Mouse (Mus musculus) testis, adult 2 months (tissue): ENCODE measurements around the gene Lcor. TPM values are rescaled to one million over a fixed set of nuclear protein-coding genes. Genes with fewer than 3 reads are reported as not detected.

Experiments used
- H3K27ac ChIP-seq: fragments of 200-500 bp; 2 replicates; pipeline ENCODE4 v1.5.1; 2012; ENCODE audit warnings: low read depth, low read length; ENCODE audit not compliant: control insufficient read depth, insufficient read depth
- H3K27me3 ChIP-seq: fragments of 200-500 bp; 2 replicates; pipeline ENCODE4 v1.6.1; 2012; ENCODE audit warnings: mild to moderate bottlenecking, low read length, moderate library complexity; ENCODE audit not compliant: control insufficient read depth, insufficient read depth
- H3K36me3 ChIP-seq: fragments of 200-500 bp; 2 replicates; pipeline ENCODE4 v1.6.1; 2012; ENCODE audit warnings: mild to moderate bottlenecking, low read length; ENCODE audit not compliant: control insufficient read depth, insufficient read depth
- H3K4me1 ChIP-seq: fragments of 200-500 bp; 2 replicates; pipeline ENCODE4 v1.6.1; 2012; ENCODE audit warnings: low read length; ENCODE audit not compliant: control insufficient read depth, insufficient read depth
- H3K4me3 ChIP-seq: fragments of 200-500 bp; 2 replicates; pipeline ENCODE4 v1.5.1; 2012; ENCODE audit warnings: low read depth, mild to moderate bottlenecking, low read length, moderate library complexity, mixed read lengths; ENCODE audit not compliant: control insufficient read depth
- CTCF ChIP-seq: fragments of 200-500 bp; IDR thresholded peaks from 2 replicates; pipeline ENCODE4 v1.5.1; 2012; ENCODE audit warnings: low read depth, mild to moderate bottlenecking, inconsistent platforms, low read length, moderate library complexity; ENCODE audit not compliant: control insufficient read depth, insufficient read depth, insufficient replicate concordance
- POLR2A ChIP-seq: fragments of 200-500 bp; IDR thresholded peaks from 2 replicates; pipeline ENCODE4 v1.6.1; 2012; ENCODE audit warnings: low read depth, mild to moderate bottlenecking, inconsistent platforms, low read length, moderate library complexity; ENCODE audit not compliant: control insufficient read depth
- polyA plus RNA-seq: library from polyadenylated mRNA; depleted of rRNA; stranded (reverse); fragments of >200 nt; gene quantifications from 2 replicates; pipeline ENCODE4 v1.2.3, GENCODE M21; 2012

Lcor gene
- polyA plus RNA-seq, 1 experiment: 1.1 TPM

DNA sequence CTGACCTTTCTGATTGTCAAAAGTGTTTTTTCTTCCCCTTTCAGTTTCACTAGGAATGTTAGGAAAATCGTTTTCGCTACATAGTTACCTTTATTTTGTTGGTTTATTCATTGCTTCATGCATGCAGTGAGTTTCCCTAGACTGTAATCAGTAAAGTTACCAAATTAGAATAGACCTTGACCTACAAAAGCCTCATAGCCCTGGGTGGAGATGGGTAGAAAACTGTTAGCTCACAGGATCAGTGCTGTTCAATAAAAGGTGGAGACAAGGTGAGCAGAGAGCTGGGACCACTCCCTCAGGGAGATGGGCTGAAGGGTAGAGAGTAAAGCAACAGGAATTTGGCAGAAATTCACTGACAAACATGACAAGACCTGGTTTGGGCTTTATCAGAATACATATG, 91.3 kb downstream of the Lcor start:
- Histone ChIP-seq H3K27me3 (no peaks in the 10 kb centered on the region), H3K4me1 (no peaks in the 10 kb centered on the region; the same call in 1 of the 2 replicates), H3K36me3 (no peaks in the 10 kb centered on the region), H3K27ac (no peak overlapping the region), H3K4me3 (no peak overlapping the region)
- TF ChIP-seq CTCF: no peak
- no peak for TF ChIP-seq POLR2A

DNA sequence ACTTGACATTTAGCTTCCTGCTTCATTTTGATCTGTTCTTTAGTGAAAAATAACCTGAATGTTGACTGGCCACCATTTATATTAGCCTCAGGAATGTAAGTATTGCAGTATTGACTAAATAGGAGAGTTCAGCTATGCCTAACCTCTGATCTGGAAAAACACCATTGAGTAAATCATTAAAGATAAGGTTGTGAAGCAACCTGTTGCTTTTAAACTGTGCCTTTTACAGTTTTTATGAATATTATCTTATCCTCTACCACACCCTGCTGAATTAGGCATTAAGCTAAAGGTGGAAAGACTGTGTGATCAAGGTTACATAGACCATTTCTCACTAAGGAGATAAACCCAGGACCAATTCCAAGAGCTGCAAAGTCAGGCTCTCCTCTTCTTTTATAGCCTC, 95.1 kb downstream of the Lcor start:
- TF ChIP-seq CTCF (no peak), POLR2A (no peak)
- Histone ChIP-seq H3K4me3 (no peak overlapping the region), H3K4me1 (no peaks in the 10 kb centered on the region), H3K27ac (no peak overlapping the region), H3K27me3 (no peaks in the 10 kb centered on the region), H3K36me3 (no peaks in the 10 kb centered on the region)

DNA sequence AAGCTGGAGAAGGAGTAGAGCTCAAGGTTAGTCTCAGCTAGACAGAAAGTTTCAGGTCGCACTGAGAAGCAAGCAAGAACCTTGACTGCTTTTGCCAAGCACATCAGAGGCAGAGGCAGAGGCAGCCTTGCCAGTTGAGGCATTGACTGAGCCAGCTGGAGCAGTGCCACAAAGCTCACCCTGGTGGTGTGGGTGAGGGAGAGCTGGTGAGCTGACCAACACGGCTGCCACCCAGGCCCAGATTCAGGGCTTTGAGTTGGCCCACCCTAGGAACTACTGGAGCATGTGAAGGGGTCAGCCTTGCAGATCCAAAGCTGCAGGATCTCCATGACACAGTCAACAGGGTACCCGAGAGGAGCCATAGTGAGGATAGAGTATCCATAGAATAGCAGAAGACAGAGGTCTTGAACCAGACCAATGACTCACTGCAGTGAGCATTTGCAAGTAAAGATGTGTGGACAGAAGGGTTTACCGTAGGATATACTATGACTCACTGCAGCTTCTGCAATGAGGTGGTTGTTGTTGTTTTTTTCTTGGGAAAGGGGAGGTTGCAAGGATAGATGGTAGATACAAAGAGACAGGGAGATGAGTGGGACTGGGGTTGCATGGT, 97.0 kb downstream of the Lcor start:
- H3K27me3 ChIP-seq: no peaks in the 10 kb centered on the region
- no peak overlapping the region for H3K4me3 ChIP-seq
- TF ChIP-seq POLR2A (no peak), CTCF (no peak)
- no peaks in the 10 kb centered on the region for H3K36me3 ChIP-seq
- no peaks in the 10 kb centered on the region for H3K4me1 ChIP-seq
- H3K27ac ChIP-seq: no peak overlapping the region

DNA sequence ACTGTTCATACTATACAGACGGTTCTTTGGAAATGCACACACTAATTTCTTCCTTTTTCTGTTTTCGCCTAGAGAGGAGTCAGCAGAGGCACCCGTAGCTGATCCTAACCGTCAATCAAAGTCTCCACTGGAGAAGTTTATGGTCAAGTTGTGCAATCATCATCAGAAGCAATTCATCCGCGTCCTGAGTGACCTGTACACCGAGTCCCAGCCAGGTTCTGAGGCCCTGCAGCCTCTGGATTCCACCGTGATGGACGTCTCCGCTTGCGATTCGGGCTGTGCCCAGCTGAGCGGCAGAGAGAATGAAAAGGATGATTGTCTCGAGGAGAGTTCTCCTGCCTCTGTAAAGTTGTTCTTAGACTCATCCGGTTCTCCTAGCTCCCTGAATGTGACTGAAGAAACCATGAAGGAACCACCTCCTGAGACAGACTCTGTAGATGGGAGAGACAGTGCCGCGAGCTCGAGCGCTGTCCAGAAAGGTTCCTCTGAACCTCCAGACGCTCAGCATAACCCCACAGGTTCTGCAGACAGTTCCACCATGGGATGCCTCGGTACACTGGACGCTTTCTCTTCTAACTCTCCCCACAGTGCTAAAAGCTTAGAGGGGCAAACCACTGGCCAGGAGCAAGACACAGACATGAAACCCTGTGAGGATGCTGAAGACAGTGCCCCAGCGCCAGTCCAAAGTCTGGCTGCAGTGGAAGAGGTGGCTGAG, 99.4 kb downstream of the Lcor start, which contains the start of gene Gm340:
Gm340 (plus strand) TSS at position 665 of the 715 bp plus-strand sequence.
- Histone ChIP-seq H3K4me1 (no peaks in the 10 kb centered on the region), H3K36me3 (no peaks in the 10 kb centered on the region)
- TF ChIP-seq CTCF (no peak), POLR2A (no peak)

DNA sequence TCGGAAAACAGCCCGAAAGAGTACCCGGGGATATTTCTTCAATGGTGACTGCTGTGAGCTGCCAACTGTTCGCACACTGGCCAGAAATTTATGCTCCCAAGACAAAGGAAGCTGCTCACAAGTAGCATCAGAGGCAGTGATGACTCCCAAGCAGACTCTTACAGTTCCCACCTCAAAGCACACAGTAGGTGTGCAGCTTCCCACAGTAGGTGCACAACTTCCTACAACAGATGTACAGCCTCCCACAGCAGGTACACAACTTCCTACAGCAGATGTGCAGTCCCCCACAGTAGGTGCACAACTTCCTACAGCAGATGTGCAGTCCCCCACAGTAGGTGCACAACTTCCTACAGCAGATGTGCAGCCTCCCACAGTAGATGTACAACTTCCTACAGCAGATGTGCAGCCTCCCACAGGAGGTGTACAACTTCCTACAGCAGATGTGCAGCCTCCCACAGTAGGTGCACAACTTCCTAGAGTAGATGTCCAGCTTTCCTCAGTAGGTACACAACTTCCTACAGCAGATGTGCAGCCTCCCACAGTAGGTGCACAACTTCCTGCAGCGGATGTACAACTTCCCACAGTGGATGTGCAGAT, 100.6 kb downstream of the Lcor start:
- no peak for TF ChIP-seq CTCF
- TF ChIP-seq POLR2A: no peak
- H3K27ac ChIP-seq: no peak overlapping the region
- H3K4me1 ChIP-seq: no peaks in the 10 kb centered on the region
- H3K36me3 ChIP-seq: no peaks in the 10 kb centered on the region
- no peak overlapping the region for H3K4me3 ChIP-seq
- no peaks in the 10 kb centered on the region for H3K27me3 ChIP-seq

More for the DNA sequence above, 99.4 kb downstream of the Lcor start, which contains the start of gene Gm340:
- no peak within 1 kb of the TSS for H3K27ac ChIP-seq
- no peak within 1 kb of the TSS for H3K4me3 ChIP-seq
- H3K27me3 ChIP-seq: no peaks in the 10 kb centered on the region

DNA sequence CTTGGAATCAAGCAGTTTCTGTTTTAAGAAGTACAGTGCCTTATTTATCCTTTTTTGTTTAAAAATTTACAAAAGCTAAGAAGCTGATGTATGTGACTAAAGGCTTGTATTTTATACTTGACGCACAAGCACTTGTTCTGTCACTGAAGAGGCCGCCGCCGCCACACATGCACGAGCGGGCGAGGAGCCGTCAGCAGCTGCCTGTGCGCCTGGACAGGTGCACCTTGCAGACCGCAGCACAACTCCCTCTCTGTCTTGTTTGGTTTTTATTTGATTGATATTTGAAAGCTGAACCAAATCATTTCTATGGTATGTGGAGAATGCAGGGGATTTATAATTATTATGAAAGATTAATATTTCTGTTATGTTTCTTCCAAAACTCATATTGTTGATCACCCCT, 104.3 kb downstream of the Lcor start:
- H3K36me3 ChIP-seq: no peaks in the 10 kb centered on the region
- no peak overlapping the region for H3K4me3 ChIP-seq
- H3K4me1 ChIP-seq: no peaks in the 10 kb centered on the region
- H3K27me3 ChIP-seq: no peaks in the 10 kb centered on the region
- TF ChIP-seq CTCF (no peak), POLR2A (no peak)
- H3K27ac ChIP-seq: no peak overlapping the region

DNA sequence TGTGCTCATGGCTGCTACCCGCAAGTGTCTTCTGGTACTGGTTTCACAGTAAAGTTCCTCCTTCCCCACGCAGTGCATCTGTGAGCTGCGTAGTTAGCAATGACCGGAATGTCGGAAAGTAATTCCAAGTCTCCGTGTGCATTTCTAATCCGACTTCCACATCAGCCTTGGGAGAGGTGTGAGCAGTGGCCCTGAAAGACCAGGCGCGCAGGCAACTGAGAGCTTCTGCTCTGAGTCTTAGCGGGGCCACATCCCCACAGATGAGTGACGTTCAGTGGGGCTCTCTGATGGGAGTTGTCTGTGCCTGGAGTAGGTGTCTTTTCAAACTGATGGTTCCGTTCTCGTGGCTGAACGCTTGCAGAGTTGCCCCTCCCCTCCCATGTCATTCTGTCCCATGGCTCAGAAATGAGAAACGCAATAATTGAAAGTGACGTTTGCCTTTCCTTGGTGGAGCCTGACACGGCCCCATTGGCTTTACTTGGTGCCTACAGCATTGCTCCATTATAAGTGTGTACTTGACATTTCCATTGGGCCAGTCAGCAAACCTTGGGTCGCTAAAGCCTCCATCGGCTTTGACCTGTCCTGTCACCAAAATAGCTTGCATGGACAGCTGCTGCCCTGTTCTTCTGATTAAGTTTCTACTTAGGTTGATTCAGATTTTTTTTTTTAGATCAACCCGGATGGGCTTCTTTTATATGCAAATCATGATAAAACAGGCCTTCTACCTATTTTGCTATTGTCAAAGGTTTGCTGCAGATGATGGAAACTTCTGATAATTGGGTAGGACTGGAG, 105.2 kb downstream of the Lcor start:
- Histone ChIP-seq H3K4me3 (no peak overlapping the region), H3K27ac (no peak overlapping the region), H3K27me3 (no peaks in the 10 kb centered on the region), H3K36me3 (no peaks in the 10 kb centered on the region), H3K4me1 (no peaks in the 10 kb centered on the region)
- TF ChIP-seq POLR2A (no peak), CTCF (no peak)
